Comparison of ENCODE assay signal across 8 mouse cellular contexts in the genomic region with DNA sequence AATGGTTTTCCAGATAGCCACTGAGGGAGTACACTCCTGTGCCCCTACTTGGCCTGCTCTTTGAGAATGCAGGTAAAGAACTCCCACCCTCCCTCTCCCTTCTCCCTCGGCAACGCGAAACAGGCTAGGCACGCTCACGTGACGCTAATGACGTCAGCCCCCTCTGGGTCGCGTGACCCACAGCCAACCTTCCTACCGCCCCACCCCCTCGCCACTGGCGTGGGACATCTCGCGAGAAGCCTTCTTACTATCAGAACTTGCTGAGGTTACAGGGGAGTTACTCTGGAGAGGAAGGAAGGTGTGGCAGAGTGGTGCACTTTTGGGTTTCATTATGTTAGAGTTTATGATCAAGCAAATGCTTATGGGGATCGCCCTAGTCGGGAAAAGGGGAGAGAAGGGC. TPM values are rescaled to one million over a fixed set of nuclear protein-coding genes. Genes with fewer than 3 reads are reported as not detected.
DNase-seq lines count a peak whose midpoint lies in the region; ATAC-seq lines count a peak whose summit lies in the region.

Gene Camk2d, plus strand, starts transcription at position 217 of the 400 bp plus-strand sequence.

- DNase-seq in adrenal gland, adult 2 months = peak; percentile 97
- peak; percentile 98 for DNase-seq in embryo, embryonic 11 days
- peak; percentile 98 for DNase-seq in gastrocnemius, postnatal 14 days
- peak; percentile 99 for DNase-seq in induced T-regulatory cell, adult 2 months (ENCODE audit: low read depth)
- DNase-seq in left cerebral cortex, adult 8-10 months (ENCODE audit: low spot score in 2 of 2) = peak; percentile 81 to 96
- DNase-seq in right cerebral cortex, adult 18-20 months = peak; percentile 94
- DNase-seq in urinary bladder, adult 2 months (ENCODE audit: low spot score) = peak; percentile 86

- intact Hi-C loops in gastrocnemius, postnatal 14 days (cut with DNase I; ENCODE audit: low total_unique reads) = loop anchor here (5.0 kb wide), 1 partner anchor 176 kb away; no protein-coding TSS in a partner anchor

- peak; percentile 79 for ATAC-seq in megakaryocyte, adult 5-6 weeks (ENCODE audit: poor library complexity, severe bottlenecking)

RNA-seq across cellular contexts. Expression of gene Camk2d, which starts in this region (rescaled TPM):
- 100 to 1,000 TPM; 101 to 116 TPM for total RNA-seq in adrenal gland, adult 2 months (2021)
- polyA plus RNA-seq in adrenal gland, adult 2 months (2012; rRNA removed) = 112 and 134 TPM in 2 replicates
- 10 to 100 TPM; 84.5 to 99.0 TPM for total RNA-seq in gastrocnemius, postnatal 14 days (2021)
- total RNA-seq in left cerebral cortex, adult 8-10 months (2022) = 100 to 1,000 TPM; 126 to 159 (median 137) TPM
- total RNA-seq in megakaryocyte, adult 5-6 weeks (2015) = 43.2 and 52.0 TPM in 2 replicates
- total RNA-seq in megakaryocyte, adult 5-6 weeks (2017) = 43.7 and 52.4 TPM in 2 replicates
- 160 and 167 TPM in 2 replicates for polyA plus RNA-seq in urinary bladder, adult 2 months (2012; rRNA removed)

Comparison
In these comparisons a context has a peak if more than half of its experiments do, and no peak if none do; other contexts are left out.
1. Peak in every context shown above with its lines: DNase-seq and ATAC-seq.